Comparison of ENCODE assay signal across 14 mouse cellular contexts in genomic region chr3:79528451-79528850, GRCm38 (mm10). TPM values are rescaled to one million over a fixed set of nuclear protein-coding genes. Genes with fewer than 3 reads are reported as not detected.
DNase-seq lines count a peak whose midpoint lies in the region; ATAC-seq lines count a peak whose summit lies in the region.
"Had no signal": no experiment of that assay in that cellular context is flagged by ENCODE, and none has a peak within 500 bp of the region (broad histone marks: within the 10 kb centered on the region; RNA-seq: fewer than 3 reads in every experiment).

No protein-coding gene starts in this region.

- no peak for ATAC-seq in lung, embryonic 15.5 days (ENCODE audit: borderline replicate concordance, extremely low read depth, low FRiP score, low TSS enrichment)
- ATAC-seq: midbrain, embryonic 15.5 days; Patski had no signal

- no peak overlapping the region for H3K4me2 ChIP-seq in lung, embryonic 15.5 days
- H3K4me2 ChIP-seq: embryonic facial prominence, embryonic 12.5 days; midbrain, embryonic 15.5 days had no signal

- no peaks in the 10 kb centered on the region for H3K9me3 ChIP-seq in heart, embryonic 10.5 days
- no peaks in the 10 kb centered on the region for H3K9me3 ChIP-seq in lung, embryonic 15.5 days
- H3K9me3 ChIP-seq: embryonic facial prominence, embryonic 12.5 days; midbrain, embryonic 15.5 days had no signal

- DNase-seq in cerebellum, adult 18-20 months, result peak; percentile 54 to 58
- no peak for DNase-seq in cerebellum, postnatal 36 days
- DNase-seq in heart, embryonic 10.5 days (ENCODE audit: low spot score), result peak; percentile 33
- DNase-seq in heart, adult 8-10 months (ENCODE audit: low spot score), result no peak
- no peak for DNase-seq in lung, postnatal 10 days
- no peak for DNase-seq in adrenal gland, adult 2 months
- DNase-seq: cerebellum, postnatal 14 days; kidney, adult 8-10 months; right cerebral cortex, postnatal 14 days had no signal

- H3K4me3 ChIP-seq in heart, embryonic 10.5 days, result no peak overlapping the region
- no peak overlapping the region for H3K4me3 ChIP-seq in lung, embryonic 15.5 days
- H3K4me3 ChIP-seq in macrophage (ENCODE audit: inconsistent target), result peak overlapping the region; percentile 66
- H3K4me3 ChIP-seq: embryonic facial prominence, embryonic 12.5 days; midbrain, embryonic 15.5 days had no signal

- no peak overlapping the region; the same call in 1 of the 2 replicates for H3K27ac ChIP-seq in heart, embryonic 10.5 days
- H3K27ac ChIP-seq in lung, embryonic 15.5 days, result peak overlapping the region; percentile 38
- peak overlapping the region; percentile 97 for H3K27ac ChIP-seq in macrophage
- H3K27ac ChIP-seq: embryonic facial prominence, embryonic 12.5 days; midbrain, embryonic 15.5 days had no signal

- H3K4me1 ChIP-seq in heart, embryonic 10.5 days, result peaks cover 45% of the 10 kb centered on the region
- H3K4me1 ChIP-seq in lung, embryonic 15.5 days, result peaks cover 48% of the 10 kb centered on the region
- H3K4me1 ChIP-seq: midbrain, embryonic 15.5 days had no signal

- no peaks in the 10 kb centered on the region for H3K36me3 ChIP-seq in heart, embryonic 10.5 days
- no peaks in the 10 kb centered on the region for H3K36me3 ChIP-seq in lung, embryonic 15.5 days
- H3K36me3 ChIP-seq in macrophage (ENCODE audit: inconsistent target), result no peaks in the 10 kb centered on the region; the same call in 1 of the 2 replicates
- H3K36me3 ChIP-seq: embryonic facial prominence, embryonic 12.5 days; midbrain, embryonic 15.5 days had no signal

- no peaks in the 10 kb centered on the region for H3K27me3 ChIP-seq in heart, embryonic 10.5 days (ENCODE audit: insufficient read depth, poor library complexity, severe bottlenecking)
- H3K27me3 ChIP-seq in lung, embryonic 15.5 days, result no peaks in the 10 kb centered on the region
- H3K27me3 ChIP-seq: embryonic facial prominence, embryonic 12.5 days; midbrain, embryonic 15.5 days; Patski had no signal

- no peak overlapping the region for H3K9ac ChIP-seq in lung, embryonic 15.5 days
- H3K9ac ChIP-seq: embryonic facial prominence, embryonic 12.5 days; midbrain, embryonic 15.5 days had no signal

- peaks cover 96% of the 10 kb centered on the region for H3K79me2 ChIP-seq in macrophage (ENCODE audit: inconsistent target)

- WGBS in heart, embryonic 10.5 days, result 49% methylated on average over 8 of the region's 8 CpGs
- WGBS in lung, embryonic 15.5 days, result 35% methylated on average over 8 of the region's 8 CpGs
- 49% methylated on average over 8 of the region's 8 CpGs for WGBS in macrophage (ENCODE audit: missing documents)

RNA-seq across cellular contexts. Expression of gene Fnip2, which starts 39.1 kb away (rescaled TPM):
- 4.7 and 5.0 TPM in 2 replicates for polyA plus RNA-seq in heart, embryonic 10.5 days (2016; fragmentation: Nextera tagmentation; extraction: Ambion mirVana)
- total RNA-seq in heart, adult 8-10 months (2022), result 10 to 100 TPM; 12.9 to 23.2 (median 16.2) TPM
- polyA plus RNA-seq in lung, embryonic 15.5 days (2015; fragmentation: Nextera tagmentation; extraction: Ambion mirVana), result 3.5 and 4.4 TPM in 2 replicates
- 1,000 to 10,000 TPM in 9 of 26 experiments, 100 to 1,000 TPM in 17; 297 to 1,489 (median 906) TPM for total RNA-seq in macrophage (2018; cell fraction: chromatin; rRNA removed)
- total RNA-seq in macrophage (2018; cell fraction: cytosol; rRNA removed), result 100 to 1,000 TPM; 110 to 449 (median 248) TPM
- 1,000 to 10,000 TPM in 1 of 26 experiments, 100 to 1,000 TPM in 25; 324 to 1,078 (median 679) TPM for total RNA-seq in macrophage (2018; cell fraction: nucleus; rRNA removed)
- 87.1 to 150 TPM (median 126 TPM) in 3 replicates for polyA plus RNA-seq in macrophage (2018)
- total RNA-seq in adrenal gland, adult 2 months (2021), result 1 to 10 TPM; 7.4 to 8.5 TPM
- polyA plus RNA-seq in adrenal gland, adult 2 months (2012; rRNA removed), result 1.2 and 1.9 TPM in 2 replicates

Comparison
In these comparisons a context has a peak if more than half of its experiments do, and no peak if none do; other contexts are left out.
1. DNase-seq: peak in cerebellum, adult 18-20 months (2 of 2) and heart, embryonic 10.5 days (single experiment); none in cerebellum, postnatal 36 days (0 of 2), heart, adult 8-10 months (single experiment), lung, postnatal 10 days (single experiment) and adrenal gland, adult 2 months (single experiment).
2. RNA of gene Fnip2, which starts 39.1 kb away (polyA plus RNA-seq): 87.1 to 150 TPM in macrophage; 4.7 to 5.0 TPM in heart, embryonic 10.5 days, 3.5 to 4.4 TPM in lung, embryonic 15.5 days and 1.2 to 1.9 TPM in adrenal gland, adult 2 months; every median in the first group is over 10 times any median in the second.